Mouse (Mus musculus): ENCODE data around the gene Rps6ka6. TPM values are rescaled to one million over a fixed set of nuclear protein-coding genes. Genes with fewer than 3 reads are reported as not detected.

Rps6ka6 gene
- polyA plus RNA-seq, 1 experiment: 0.11 TPM

GRCm38 (mm10) chrX:111462092-111462491 lies 75.7 kb downstream of the Rps6ka6 start:
- Histone ChIP-seq H3K4me3 (ENCODE audit: control insufficient read depth, insufficient read depth, low read length) (no peak overlapping the region), H3K36me3 (ENCODE audit: control insufficient read depth, insufficient read depth, low read length) (no peaks in the 10 kb centered on the region), H3K27ac (ENCODE audit: control insufficient read depth, insufficient read depth, low read length) (no peak overlapping the region), H3K4me1 (replicated peaks; ENCODE audit: control insufficient read depth, insufficient read depth, low read length) (no peaks in the 10 kb centered on the region), H3K27me3 (ENCODE audit: control insufficient read depth, insufficient read depth, low read length) (no peaks in the 10 kb centered on the region)
- no peak for TF ChIP-seq POLR2A (IDR thresholded peaks at IDR 0.05; ENCODE audit: control insufficient read depth, extremely low read depth, insufficient read depth, low read length, poor library complexity)
- no peak for TF ChIP-seq CTCF (IDR thresholded peaks at IDR 0.05; ENCODE audit: borderline replicate concordance, control insufficient read depth, extremely low read depth, insufficient read depth, low read length, poor library complexity)
- 3% methylated on average over 8 of the region's 8 CpGs for WGBS
- DNase-seq: no peak

DNA sequence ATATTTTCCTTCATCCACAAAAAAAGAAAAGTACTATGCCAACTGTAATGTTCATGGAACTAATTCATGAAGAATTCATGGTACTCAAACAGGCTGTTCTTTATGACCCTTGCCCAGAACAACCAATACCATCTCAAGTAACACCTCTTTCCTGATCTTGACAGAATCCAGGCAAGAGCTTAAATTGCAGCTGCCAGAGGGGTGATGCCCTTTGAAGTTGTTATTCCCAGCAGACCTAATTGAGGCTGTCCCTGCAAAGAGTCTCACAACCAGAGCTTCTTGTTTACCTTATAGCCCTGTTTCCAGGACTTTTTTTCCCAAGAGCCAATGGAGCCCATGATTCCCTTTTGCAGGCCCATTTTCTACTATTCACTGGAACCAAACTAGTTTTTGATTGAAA lies 77.6 kb downstream of the Rps6ka6 start:
- DNase-seq: no peak
- no peak overlapping the region for H3K4me3 ChIP-seq (ENCODE audit: control insufficient read depth, insufficient read depth, low read length)
- H3K27me3 ChIP-seq (ENCODE audit: control insufficient read depth, insufficient read depth, low read length): no peaks in the 10 kb centered on the region
- no peaks in the 10 kb centered on the region for H3K36me3 ChIP-seq (ENCODE audit: control insufficient read depth, insufficient read depth, low read length)
- no peaks in the 10 kb centered on the region for H3K4me1 ChIP-seq (replicated peaks; ENCODE audit: control insufficient read depth, insufficient read depth, low read length)
- H3K27ac ChIP-seq (ENCODE audit: control insufficient read depth, insufficient read depth, low read length): no peak overlapping the region
- no peak for TF ChIP-seq POLR2A (IDR thresholded peaks at IDR 0.05; ENCODE audit: control insufficient read depth, extremely low read depth, insufficient read depth, low read length, poor library complexity)
- no peak for TF ChIP-seq CTCF (IDR thresholded peaks at IDR 0.05; ENCODE audit: borderline replicate concordance, control insufficient read depth, extremely low read depth, insufficient read depth, low read length, poor library complexity)

- TF ChIP-seq CTCF (IDR thresholded peaks at IDR 0.05; ENCODE audit: borderline replicate concordance, control insufficient read depth, extremely low read depth, insufficient read depth, low read length, poor library complexity) (no peak), POLR2A (IDR thresholded peaks at IDR 0.05; ENCODE audit: control insufficient read depth, extremely low read depth, insufficient read depth, low read length, poor library complexity) (no peak)
- no peaks in the 10 kb centered on the region for H3K4me1 ChIP-seq (replicated peaks; ENCODE audit: control insufficient read depth, insufficient read depth, low read length)
- H3K27me3 ChIP-seq (ENCODE audit: control insufficient read depth, insufficient read depth, low read length): no peaks in the 10 kb centered on the region
- H3K36me3 ChIP-seq (ENCODE audit: control insufficient read depth, insufficient read depth, low read length): no peaks in the 10 kb centered on the region
- no peak for DNase-seq
- H3K27ac ChIP-seq (ENCODE audit: control insufficient read depth, insufficient read depth, low read length): no peak overlapping the region
- no peak overlapping the region for H3K4me3 ChIP-seq (ENCODE audit: control insufficient read depth, insufficient read depth, low read length)
Observed at GRCm38 (mm10) chrX:111436571-111436970, 101.2 kb downstream of the Rps6ka6 start.

- no peaks in the 10 kb centered on the region for H3K4me1 ChIP-seq (replicated peaks; ENCODE audit: control insufficient read depth, insufficient read depth, low read length)
- DNase-seq: no peak
- no peaks in the 10 kb centered on the region for H3K36me3 ChIP-seq (ENCODE audit: control insufficient read depth, insufficient read depth, low read length)
- no peak overlapping the region for H3K4me3 ChIP-seq (ENCODE audit: control insufficient read depth, insufficient read depth, low read length)
- 50% methylated on average over 4 of the region's 4 CpGs for WGBS
- TF ChIP-seq POLR2A (IDR thresholded peaks at IDR 0.05; ENCODE audit: control insufficient read depth, extremely low read depth, insufficient read depth, low read length, poor library complexity) (no peak), CTCF (IDR thresholded peaks at IDR 0.05; ENCODE audit: borderline replicate concordance, control insufficient read depth, extremely low read depth, insufficient read depth, low read length, poor library complexity) (no peak)
- no peak overlapping the region for H3K27ac ChIP-seq (ENCODE audit: control insufficient read depth, insufficient read depth, low read length)
- no peaks in the 10 kb centered on the region for H3K27me3 ChIP-seq (ENCODE audit: control insufficient read depth, insufficient read depth, low read length)
Observed at GRCm38 (mm10) chrX:111414775-111415174, 123.0 kb downstream of the Rps6ka6 start.

DNA sequence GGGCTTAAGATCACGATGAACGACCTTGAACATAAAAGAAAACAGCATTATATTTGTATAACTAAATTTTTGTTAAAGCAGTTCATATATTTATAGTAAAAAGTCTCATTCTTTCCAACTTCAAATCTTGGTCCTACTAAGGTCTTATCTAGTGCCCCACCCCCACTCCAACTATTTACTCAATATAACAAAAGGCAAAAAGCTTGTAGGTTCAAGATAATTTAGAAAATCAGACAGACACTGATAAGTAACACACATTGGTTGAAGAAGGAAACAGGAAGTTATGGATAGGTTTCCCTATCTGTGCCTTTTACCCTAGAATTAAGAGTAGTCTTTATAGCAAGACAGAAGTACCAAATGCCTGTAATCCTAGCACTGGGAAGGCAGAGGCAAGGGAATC lies 132.9 kb downstream of the Rps6ka6 start:
- TF ChIP-seq CTCF (IDR thresholded peaks at IDR 0.05; ENCODE audit: borderline replicate concordance, control insufficient read depth, extremely low read depth, insufficient read depth, low read length, poor library complexity): no peak
- TF ChIP-seq POLR2A (IDR thresholded peaks at IDR 0.05; ENCODE audit: control insufficient read depth, extremely low read depth, insufficient read depth, low read length, poor library complexity): no peak
- 98% methylated on average over 2 of the region's 2 CpGs for WGBS
- DNase-seq: no peak
- no peaks in the 10 kb centered on the region for H3K27me3 ChIP-seq (ENCODE audit: control insufficient read depth, insufficient read depth, low read length)
- H3K36me3 ChIP-seq (ENCODE audit: control insufficient read depth, insufficient read depth, low read length): no peaks in the 10 kb centered on the region
- no peaks in the 10 kb centered on the region for H3K4me1 ChIP-seq (replicated peaks; ENCODE audit: control insufficient read depth, insufficient read depth, low read length)
- no peak overlapping the region for H3K4me3 ChIP-seq (ENCODE audit: control insufficient read depth, insufficient read depth, low read length)
- no peak overlapping the region for H3K27ac ChIP-seq (ENCODE audit: control insufficient read depth, insufficient read depth, low read length)

GRCm38 (mm10) chrX:111377020-111377419 lies 160.7 kb downstream of the Rps6ka6 start:
- Histone ChIP-seq H3K27me3 (ENCODE audit: control insufficient read depth, insufficient read depth, low read length) (no peaks in the 10 kb centered on the region), H3K4me3 (ENCODE audit: control insufficient read depth, insufficient read depth, low read length) (no peak overlapping the region), H3K36me3 (ENCODE audit: control insufficient read depth, insufficient read depth, low read length) (no peaks in the 10 kb centered on the region), H3K27ac (ENCODE audit: control insufficient read depth, insufficient read depth, low read length) (no peak overlapping the region), H3K4me1 (replicated peaks; ENCODE audit: control insufficient read depth, insufficient read depth, low read length) (no peaks in the 10 kb centered on the region)
- TF ChIP-seq POLR2A (IDR thresholded peaks at IDR 0.05; ENCODE audit: control insufficient read depth, extremely low read depth, insufficient read depth, low read length, poor library complexity) (no peak), CTCF (IDR thresholded peaks at IDR 0.05; ENCODE audit: borderline replicate concordance, control insufficient read depth, extremely low read depth, insufficient read depth, low read length, poor library complexity) (no peak)
- DNase-seq: no peak
- 92% methylated on average over 5 of the region's 5 CpGs for WGBS

DNA sequence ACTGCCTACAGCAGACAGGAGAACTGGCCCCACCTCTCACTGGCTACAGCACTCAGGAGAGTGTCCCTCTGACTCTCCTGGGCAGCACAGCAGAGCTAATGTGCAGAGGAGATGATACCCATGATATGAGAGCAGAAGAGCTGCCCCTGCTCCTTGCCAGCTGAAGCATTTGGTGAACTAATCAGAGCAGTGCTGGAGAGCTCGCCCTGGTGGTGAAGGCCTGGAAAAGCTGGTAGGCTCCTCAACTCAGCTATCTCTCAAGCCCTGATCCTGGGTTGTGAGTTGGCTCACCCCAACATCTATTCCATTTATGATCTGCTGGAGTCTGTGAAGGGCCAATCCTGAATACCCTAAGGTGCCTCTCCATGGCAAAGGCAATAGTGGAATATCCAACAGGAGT lies 163.6 kb downstream of the Rps6ka6 start:
- Histone ChIP-seq H3K4me1 (replicated peaks; ENCODE audit: control insufficient read depth, insufficient read depth, low read length) (no peaks in the 10 kb centered on the region), H3K4me3 (ENCODE audit: control insufficient read depth, insufficient read depth, low read length) (no peak overlapping the region), H3K36me3 (ENCODE audit: control insufficient read depth, insufficient read depth, low read length) (no peaks in the 10 kb centered on the region), H3K27ac (ENCODE audit: control insufficient read depth, insufficient read depth, low read length) (no peak overlapping the region), H3K27me3 (ENCODE audit: control insufficient read depth, insufficient read depth, low read length) (no peaks in the 10 kb centered on the region)
- TF ChIP-seq CTCF (IDR thresholded peaks at IDR 0.05; ENCODE audit: borderline replicate concordance, control insufficient read depth, extremely low read depth, insufficient read depth, low read length, poor library complexity) (no peak), POLR2A (IDR thresholded peaks at IDR 0.05; ENCODE audit: control insufficient read depth, extremely low read depth, insufficient read depth, low read length, poor library complexity) (no peak)
- no peak for DNase-seq
- WGBS: 83% methylated on average over 1 of the region's 1 CpGs

Other genes starting within 250 kb of the Rps6ka6 start
- gene Hdx, start 159.1 kb upstream of the Rps6ka6 start, polyA plus RNA-seq (2012; rRNA removed): 0.04 and 0.13 TPM in 2 replicates